Mouse (Mus musculus) C2C12 (cell line): Measurements from ENCODE around the gene Ipo11.

Experiments used
- CEBPB ChIP-seq: IDR thresholded peaks from one replicate; pipeline ENCODE4 v1.6.1; 2011; ENCODE audit warnings: low read depth, mild to moderate bottlenecking, control low read depth, moderate library complexity
- CTCF ChIP-seq: IDR thresholded peaks from one replicate; pipeline ENCODE4 v1.5.1; 2011; ENCODE audit not compliant: control insufficient read depth, insufficient read depth, insufficient read length
- USF1 ChIP-seq: IDR thresholded peaks from one replicate; pipeline ENCODE4 v1.6.1; 2011; ENCODE audit warnings: low read depth, mild to moderate bottlenecking, control low read depth, moderate library complexity

DNA sequence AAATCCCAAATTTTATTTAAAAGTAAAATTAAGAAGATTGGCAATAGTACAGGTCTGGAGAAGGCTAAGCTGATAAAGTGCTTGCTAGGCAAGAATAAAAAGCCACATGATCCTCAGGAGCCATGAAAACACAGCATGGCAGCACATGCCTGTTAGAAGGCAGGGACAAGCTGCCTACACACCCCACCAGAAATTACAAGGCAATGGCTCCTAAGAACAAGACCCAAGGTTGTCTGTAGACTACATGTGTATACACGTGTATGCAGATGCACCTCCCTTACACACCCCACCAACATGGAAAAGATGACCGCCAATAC, 112.9 kb downstream of the Ipo11 start:
- no peak for TF ChIP-seq CTCF
- no peak for TF ChIP-seq USF1
- no peak for TF ChIP-seq CEBPB
